Mouse (Mus musculus): ENCODE data around the gene Adgrd1.

Adgrd1 gene

DNA sequence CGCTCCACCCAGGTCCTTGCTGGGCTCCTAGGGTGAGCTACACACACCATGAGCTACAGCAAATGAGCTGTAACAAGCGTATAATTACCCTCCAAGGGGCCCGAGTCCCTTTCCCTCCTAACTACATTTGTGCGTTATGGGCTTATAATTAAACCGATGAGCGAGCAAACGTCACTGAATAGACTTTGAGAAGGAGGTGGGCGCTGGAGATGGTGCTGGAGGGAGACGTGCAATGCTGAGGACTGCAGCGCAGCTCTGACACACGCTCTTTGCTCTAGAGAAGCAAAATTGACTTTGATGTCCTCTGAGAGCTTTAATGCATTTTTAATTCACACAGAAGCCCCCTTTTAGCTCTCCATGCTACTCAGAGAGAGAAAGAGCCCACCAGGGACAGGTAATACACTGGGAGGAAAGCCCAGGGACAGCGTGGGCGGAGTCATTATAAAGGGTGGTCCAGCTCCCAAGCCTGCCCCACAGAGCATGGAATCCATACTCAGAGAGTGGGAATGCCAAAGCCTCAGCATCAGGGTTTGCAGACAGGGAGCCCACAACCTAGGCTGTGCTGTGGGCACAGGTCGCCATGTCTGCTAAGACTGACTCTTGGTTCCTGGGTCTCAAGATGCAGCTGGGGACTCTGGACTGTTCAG is 115.0 kb downstream of the Adgrd1 start:
- DNase-seq, result no peak

DNA sequence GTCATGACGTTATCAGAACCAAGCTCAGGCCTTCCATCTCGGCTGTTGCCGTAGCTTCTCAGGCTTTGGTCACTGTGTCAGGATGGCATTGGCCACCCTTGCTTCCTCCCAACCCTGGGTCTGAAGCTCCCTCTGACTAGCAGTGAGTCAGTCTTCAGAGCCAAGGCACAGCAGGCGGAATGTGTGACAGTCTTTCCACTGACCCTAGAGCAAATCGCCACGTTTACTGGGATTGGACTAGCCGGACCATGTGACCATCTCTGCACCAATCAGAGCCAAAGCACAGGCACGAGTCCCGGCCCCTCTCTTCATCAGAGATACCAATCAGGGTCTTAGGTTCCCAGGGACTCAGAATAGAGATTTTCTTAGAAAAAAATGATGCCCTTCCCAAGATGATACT is 117.5 kb downstream of the Adgrd1 start:
- no peak for DNase-seq

DNA sequence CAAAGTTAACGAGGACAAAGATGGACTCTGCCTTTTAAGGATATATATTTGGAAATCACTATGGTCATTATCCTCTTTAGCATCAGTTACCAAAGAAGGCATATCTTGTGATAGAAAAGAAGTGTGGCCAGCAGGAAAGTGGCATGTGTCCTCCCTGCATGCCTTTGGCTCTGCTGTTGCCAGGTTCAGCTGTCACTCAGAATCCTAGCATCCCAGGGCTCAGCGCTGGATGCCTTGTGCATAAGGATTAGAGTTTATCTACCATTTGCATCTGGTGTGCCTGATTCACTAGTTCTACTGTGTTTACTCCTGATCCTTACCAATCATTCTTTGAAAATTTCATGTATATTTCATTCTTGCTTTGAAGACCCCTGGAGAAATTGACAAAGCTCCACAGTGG is 119.5 kb downstream of the Adgrd1 start:
- no peak for DNase-seq

DNA sequence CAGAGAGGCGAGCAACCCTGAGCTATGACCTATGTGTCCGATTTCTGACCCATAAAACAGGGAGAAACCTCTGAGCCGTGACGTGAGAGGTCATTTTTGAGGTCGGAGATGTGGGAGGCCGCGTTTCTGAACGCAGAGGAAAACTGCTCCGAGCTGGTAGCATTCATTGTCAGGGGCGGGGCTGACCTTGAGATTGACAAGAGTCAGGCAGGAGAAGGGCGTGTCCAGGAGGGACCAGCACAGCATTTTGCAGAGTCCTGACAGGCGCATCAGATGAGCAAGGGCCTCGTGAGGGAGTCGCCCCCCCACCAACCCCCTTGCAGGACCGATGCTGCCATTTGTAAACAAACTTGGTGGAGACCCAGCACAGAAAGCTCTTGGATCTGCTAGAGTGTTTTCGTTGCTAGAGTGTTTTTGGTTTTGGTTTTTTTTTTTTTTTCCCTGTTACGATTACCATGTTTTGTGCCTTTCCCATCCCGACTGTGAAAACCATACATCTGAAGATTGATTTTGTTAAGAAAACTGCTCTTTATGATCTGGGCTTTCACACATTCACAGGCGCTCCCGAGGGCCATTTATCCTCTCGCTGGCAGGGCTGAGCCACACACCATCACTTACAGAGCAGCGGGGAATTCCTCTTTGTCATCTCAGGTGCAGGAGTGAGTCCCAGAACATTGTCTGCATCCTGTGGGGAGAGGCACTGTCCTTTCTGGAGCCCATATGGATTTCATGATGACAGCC is 121.1 kb downstream of the Adgrd1 start:
- no peak for DNase-seq

DNA sequence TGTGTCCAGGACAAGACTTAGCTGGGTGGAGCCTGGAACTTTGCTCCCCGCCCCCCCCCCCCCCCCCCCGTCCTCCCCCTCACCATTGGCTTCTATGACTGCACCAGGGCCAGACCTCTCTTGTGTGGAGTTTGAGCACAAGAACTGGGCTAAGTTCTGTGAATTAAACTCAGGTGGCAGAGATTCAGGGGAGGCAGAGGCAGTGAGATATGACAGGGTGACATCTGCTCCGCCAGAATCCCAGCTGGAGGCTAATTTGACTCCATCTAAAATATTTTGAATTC is 121.6 kb downstream of the Adgrd1 start:
- DNase-seq, result no peak

DNA sequence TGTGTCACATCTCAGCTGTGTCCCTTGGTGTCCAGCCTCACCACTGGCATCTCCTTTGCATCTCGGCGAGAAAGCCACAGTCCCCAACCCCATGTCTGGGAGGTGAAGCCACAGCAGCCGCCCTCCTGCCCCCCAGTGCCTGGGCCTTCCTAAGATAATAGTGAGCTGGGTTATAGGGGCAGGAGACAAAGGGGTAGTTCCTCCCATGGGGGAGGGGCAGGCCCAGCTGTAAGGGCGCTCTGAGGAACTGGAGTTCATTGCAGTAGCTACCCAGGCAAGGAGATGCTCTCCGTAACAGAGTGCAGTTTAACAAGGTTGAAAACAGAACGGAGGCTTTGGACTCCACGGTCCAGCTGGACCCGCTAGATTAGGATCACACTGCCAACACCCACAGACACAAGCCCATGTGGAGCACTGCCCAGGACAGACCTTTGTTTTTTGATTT is 122.0 kb downstream of the Adgrd1 start:
- no peak for DNase-seq

DNA sequence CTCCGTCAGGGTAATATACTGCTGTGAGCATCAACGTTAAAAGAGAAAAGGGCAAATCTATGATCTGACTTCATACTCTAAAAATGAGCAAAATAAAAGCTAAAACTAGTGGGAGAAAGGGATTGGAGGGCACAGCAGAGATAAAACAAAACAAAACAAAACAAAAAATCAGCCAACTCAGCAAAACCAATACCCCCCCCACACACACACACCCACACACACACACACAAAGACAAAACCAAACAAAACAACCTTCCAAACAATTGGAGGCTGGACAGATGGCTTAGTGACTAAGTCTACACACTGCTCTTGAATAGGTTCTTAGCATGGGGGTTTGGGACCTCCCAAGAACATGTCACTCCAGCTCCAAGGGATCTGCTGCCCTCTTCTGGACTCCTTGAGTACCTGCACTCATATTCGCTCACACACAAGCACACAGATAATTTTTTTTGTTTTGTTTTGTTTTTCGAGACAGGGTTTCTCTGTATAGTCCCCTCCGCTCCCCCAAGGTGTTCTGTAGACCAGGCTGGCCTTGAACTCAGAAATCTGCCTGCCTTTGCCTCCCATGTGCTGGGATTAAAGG is 122.7 kb downstream of the Adgrd1 start:
- DNase-seq, result no peak

DNA sequence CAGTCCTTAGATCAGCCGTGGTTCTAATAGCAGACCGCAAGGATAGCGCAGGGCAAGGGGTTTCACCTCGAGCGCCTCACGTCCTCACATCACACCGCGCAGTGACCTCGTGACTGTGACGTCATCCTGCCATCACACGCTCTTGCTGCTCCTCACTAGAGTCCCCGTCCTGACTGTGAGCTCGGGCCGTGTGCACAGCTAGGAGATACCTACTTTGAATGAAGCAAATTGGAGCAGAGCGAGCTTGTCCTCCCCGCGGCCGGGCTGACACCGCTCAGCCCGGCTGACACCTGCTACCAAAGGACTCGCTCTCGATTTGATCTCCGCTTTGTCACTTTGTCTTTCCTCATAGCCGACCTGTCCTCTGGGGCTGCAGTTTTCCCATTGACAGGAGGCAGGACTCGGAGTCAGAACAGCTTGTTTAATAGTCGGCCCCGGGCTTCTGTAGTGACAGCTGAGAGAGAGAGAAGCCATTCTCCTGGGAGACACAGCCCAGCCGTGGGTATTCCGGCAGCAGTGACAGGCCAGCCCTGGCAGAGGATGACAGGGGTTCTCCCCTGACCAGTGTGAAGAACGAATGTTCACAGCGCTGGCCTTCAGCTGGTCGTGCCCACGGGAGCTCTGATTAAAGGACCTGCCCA is 129.4 kb downstream of the Adgrd1 start:
- peak; percentile 10 for DNase-seq

DNA sequence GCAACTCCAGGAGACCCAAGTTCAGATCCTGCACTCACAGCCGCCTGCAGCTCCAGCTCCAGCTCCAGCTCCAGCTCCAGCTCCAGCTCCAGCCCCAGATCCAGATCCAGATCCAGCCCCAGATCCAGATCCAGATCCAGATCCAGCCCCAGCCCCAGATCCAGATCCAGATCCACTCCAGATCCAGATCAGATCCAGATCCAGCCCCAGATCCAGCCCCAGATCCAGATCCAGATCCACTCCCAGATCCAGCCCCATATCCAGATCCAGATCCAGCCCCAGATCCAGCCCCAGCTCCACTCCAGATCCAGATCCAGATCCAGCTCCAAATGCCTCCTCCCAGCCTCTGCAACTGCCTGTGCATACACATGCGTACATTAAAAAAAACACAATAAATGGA is 131.6 kb downstream of the Adgrd1 start:
- DNase-seq, result no peak

DNA sequence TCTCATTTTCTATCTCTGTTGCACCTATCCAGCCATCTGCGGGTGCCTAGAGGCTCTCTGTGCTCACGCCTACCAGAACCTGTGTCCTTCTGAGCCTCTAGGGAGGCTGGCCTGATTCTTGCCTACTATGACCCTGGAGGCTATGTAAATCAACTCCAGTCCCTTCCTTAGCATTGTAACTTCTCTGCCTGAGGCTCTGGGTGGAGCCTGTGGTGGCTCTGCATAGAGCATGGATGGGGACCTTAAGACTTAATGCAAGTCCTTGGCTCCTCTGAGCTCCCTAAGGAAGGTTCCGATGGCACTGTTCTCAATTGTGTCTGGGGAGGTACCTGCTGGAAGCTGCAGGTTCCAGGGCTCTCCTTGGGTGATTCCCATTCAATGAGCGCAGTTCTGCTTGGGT is 136.8 kb downstream of the Adgrd1 start:
- DNase-seq, result no peak

DNA sequence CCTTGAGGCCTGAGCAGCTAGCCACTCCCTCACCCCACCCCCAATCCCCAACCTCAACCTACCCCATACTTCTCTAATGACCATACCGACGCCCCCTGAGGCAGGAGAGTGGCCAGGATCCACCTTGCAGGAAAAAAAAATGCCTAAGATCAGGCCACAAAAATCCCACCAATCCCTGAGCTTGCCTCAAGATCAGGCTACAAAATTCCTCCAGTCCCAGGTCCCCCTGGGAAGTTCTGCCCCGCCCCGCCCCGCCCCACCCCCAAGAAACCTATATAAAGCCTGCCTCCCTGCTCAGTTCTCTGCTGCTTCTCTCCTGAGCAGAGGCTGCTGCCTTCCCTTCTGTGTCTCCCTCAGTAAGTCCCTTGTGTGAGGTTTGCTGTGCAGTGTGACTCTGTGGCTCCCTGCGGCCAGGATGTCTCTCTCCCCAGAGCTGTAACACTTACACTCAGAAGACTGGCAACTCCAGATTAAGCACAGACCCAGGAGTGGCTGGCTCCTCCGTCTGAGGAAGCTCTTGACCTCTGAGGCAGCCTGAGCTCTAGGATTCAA is 137.4 kb downstream of the Adgrd1 start:
- no peak for DNase-seq

DNA sequence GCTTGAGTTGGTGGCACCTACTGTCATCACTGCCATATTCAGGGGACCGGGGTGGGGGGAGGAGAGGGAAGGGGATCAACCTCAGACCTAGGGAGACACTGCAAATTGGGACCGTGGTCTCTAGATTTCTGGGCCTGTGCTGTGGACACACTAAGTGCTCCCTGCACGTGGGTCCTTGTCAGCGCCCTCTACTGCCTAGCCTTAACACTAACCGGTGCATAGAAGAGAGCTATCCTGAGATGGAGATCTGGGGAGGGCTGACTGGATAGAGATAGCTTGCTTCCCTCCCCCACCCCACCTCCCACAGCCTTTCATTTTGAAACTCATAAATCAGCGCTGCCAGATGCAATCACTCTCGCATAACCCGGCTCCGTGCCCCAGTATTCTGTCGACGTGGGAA is 139.8 kb downstream of the Adgrd1 start:
- no peak for DNase-seq

DNA sequence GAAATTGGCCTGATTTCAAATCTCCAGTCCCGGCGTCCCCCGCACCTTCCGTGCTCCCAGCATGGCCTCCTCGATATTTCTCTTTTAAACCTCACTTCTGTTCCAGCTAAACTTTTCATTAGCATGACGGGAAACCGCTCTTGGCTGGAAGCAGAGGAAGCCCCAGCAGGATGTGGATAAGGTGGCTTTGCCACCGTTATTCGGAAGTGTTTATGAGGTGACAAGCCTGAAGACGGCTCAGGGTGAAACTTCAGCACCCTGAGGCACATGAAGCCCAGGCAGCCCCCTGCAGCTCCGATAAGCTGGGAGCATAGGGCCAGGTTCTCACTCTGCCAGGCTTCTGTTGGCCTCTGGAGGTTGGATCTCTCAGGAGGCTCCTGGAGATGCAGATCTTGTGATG is 145.3 kb downstream of the Adgrd1 start:
- DNase-seq, result no peak

DNA sequence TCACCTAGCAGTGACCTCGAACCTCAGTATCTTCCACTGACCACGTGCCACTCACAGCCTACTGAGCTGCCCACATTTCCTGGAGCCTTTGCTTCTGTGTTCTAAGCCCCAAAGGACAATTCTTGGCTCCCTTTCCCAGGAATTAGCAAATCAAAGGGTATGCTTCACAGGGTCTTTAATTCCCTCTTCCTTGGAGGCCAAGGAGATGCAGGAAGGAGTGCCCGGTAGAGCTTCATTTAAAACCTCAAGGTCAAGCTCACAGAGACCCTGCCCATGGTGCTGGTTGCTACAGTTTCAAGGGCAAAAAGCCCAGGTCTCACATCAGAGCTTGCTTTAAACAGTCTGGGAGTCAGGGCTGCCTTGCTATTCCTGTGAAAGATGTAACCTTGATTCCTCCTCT is 145.7 kb downstream of the Adgrd1 start:
- DNase-seq, result no peak

DNA sequence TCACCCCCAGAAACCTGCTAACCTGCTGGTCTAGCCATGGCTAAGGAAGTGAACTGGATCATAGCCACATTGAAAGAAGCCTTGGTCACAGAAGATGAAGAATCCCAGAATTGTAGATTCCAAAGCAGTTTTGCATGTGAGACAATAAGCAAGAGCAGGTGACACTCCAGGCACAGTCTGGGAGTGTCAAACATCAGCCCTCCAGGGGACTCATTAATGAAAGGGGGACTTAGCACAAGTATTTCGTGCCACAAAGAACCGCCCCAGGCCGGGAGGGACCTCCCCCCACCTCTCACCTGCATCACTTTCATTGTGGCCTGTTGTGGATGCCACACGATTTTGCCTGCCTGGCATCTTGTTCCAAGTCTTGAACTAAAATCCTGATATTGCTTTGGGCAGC is 146.6 kb downstream of the Adgrd1 start:
- DNase-seq, result no peak

DNA sequence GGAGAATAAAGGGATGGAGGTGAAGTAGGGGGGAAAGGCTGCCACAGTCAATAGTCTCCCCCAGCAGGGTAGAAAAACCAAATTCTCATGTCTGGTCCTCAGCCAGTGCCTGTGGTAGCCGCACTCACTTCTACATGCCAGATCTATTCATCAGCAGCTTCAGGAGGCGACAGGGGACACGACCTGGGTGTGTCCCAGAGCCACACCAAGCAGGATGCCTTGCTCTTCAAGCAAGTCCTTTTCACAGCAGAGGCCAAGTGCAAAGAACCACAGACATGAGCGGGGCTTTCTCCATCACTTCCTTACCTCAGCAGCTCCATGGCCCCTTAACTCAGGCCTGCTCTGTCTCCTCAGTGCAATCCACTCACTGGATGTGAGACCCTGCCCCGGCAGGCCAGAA is 147.8 kb downstream of the Adgrd1 start:
- DNase-seq, result no peak

DNA sequence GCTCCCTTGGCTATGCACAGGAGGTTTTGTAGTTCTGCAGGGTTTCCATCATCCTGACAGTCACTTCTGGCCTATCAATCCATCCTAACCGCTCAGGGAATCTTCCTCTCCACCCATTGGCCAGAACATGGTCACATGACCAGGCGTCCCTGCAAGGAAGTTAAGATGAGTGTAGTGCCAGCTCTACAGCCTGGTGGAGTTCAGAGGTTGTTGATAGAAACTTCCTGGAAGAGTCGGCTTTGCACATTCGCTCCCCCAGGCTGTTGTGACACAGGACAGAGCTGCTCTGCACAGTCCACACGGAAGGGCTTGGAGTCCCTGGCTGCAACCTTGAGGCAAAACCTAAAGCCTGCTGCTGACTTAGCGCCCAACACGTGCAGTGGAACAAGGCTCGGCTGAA is 152.5 kb downstream of the Adgrd1 start:
- DNase-seq, result no peak
